Mouse (Mus musculus): ENCODE measurements around the gene Ogfrl1. TPM values are rescaled to one million over a fixed set of nuclear protein-coding genes. Genes with fewer than 3 reads are reported as not detected.

The Ogfrl1 gene
- polyA plus RNA-seq, 1 experiment from 2014 or later = 12.0 TPM

DNA sequence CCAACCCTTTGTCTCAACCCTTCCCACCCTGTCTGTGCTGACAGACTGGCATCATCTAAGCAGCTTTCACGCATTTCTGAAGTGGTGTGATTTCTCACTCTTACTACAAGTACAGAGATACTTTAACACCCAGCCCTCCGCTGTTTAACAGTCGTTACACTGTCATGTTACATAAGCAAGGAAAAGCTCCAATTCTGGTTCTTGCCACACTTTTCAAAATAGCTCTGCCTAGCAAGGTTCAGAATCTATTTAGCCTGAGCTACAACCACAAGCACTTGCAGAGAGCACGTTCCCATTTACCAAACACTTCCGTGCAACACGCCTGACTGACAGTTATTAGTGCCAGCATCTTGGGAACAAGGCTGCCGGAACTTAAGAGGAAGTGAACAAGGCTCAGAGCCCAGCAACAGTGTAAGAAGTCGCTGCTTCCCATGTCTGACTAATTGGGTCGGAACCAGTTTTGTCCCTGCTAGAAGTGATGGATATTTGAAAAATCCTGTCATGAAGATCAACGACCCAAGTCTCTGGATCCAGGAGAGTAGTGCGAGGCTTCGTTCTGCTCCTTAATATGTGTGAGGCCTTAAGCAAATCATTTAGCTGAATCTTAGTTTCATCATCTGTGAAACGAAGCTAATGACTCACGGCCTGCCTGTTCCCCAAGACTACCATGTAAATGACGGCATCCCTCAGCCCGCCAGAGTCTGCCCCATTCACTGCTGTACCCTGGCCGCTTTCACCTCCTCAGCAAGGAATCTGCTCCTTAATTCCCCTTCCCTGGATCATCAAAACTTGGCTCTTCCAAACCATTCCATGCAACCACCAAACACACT lies 17.4 kb downstream of the Ogfrl1 start:
- H3K9me3 ChIP-seq (ENCODE audit: control insufficient read depth, low read length) = no peaks in the 10 kb centered on the region
- H3K36me3 ChIP-seq (ENCODE audit: control insufficient read depth, insufficient read depth, low read length) = no peaks in the 10 kb centered on the region
- H3K4me2 ChIP-seq (ENCODE audit: low read depth, severe bottlenecking) = no peak overlapping the region
- no peak overlapping the region for H3K9ac ChIP-seq (ENCODE audit: low read length)
- no peaks in the 10 kb centered on the region for H3K4me1 ChIP-seq (ENCODE audit: control insufficient read depth, insufficient read depth, low read length)
- ATAC-seq (ENCODE audit: insufficient number of reproducible peaks, low FRiP score, low TSS enrichment, low read depth) = no peak
- DNase-seq (ENCODE audit: low spot score) = no peak
- H3K27ac ChIP-seq (replicated peaks; ENCODE audit: low read depth, low read length) = no peak overlapping the region
- no peak overlapping the region for H3K4me3 ChIP-seq (ENCODE audit: low read depth, low read length)
- no peaks in the 10 kb centered on the region for H3K27me3 ChIP-seq (ENCODE audit: control insufficient read depth, insufficient read depth, low read length)
- WGBS = 75% methylated on average over 17 of the region's 17 CpGs

DNA sequence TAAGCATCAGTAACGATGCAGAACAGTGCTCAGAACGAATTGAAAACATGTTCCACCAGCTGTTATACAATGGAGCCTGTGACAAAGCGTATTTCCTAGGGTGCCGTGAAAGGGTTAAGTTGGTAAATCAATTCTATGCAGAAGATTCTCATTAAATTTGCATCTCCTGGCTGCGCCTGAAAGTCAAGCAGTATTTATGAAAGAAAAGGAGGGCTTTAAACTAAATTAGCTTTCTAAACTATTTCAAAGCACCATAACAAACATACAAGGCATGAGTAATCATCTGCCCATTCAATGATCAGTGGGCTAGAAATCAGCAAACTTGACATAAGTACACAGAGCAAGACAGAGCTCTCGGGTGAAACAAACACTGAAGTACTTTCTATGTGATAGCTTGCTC lies 18.3 kb downstream of the Ogfrl1 start:
- no peak overlapping the region for H3K4me3 ChIP-seq (ENCODE audit: low read depth, low read length)

GRCm38 (mm10) chr1:23377572-23377971 lies 20.0 kb downstream of the Ogfrl1 start:
- no peak overlapping the region for H3K4me2 ChIP-seq (ENCODE audit: low read depth, severe bottlenecking)
- no peak overlapping the region for H3K27ac ChIP-seq (replicated peaks; ENCODE audit: low read depth, low read length)
- H3K36me3 ChIP-seq (ENCODE audit: control insufficient read depth, insufficient read depth, low read length) = no peaks in the 10 kb centered on the region
- no peak overlapping the region for H3K4me3 ChIP-seq (ENCODE audit: low read depth, low read length)
- ATAC-seq (ENCODE audit: insufficient number of reproducible peaks, low FRiP score, low TSS enrichment, low read depth) (no peak), DNase-seq (ENCODE audit: low spot score) (no peak)
- no peaks in the 10 kb centered on the region for H3K27me3 ChIP-seq (ENCODE audit: control insufficient read depth, insufficient read depth, low read length)
- no peak overlapping the region for H3K9ac ChIP-seq (ENCODE audit: low read length)
- WGBS = 89% methylated on average over 13 of the region's 13 CpGs
- H3K9me3 ChIP-seq (ENCODE audit: control insufficient read depth, low read length) = no peaks in the 10 kb centered on the region
- H3K4me1 ChIP-seq (ENCODE audit: control insufficient read depth, insufficient read depth, low read length) = no peaks in the 10 kb centered on the region

More for the DNA sequence above, 18.3 kb downstream of the Ogfrl1 start:
- no peaks in the 10 kb centered on the region for H3K9me3 ChIP-seq (ENCODE audit: control insufficient read depth, low read length)
- H3K27me3 ChIP-seq (ENCODE audit: control insufficient read depth, insufficient read depth, low read length) = no peaks in the 10 kb centered on the region
- no peak overlapping the region for H3K4me2 ChIP-seq (ENCODE audit: low read depth, severe bottlenecking)
- 66% methylated on average over 6 of the region's 6 CpGs for WGBS
- ATAC-seq (ENCODE audit: insufficient number of reproducible peaks, low FRiP score, low TSS enrichment, low read depth) (no peak), DNase-seq (ENCODE audit: low spot score) (no peak)
- no peak overlapping the region for H3K27ac ChIP-seq (replicated peaks; ENCODE audit: low read depth, low read length)
- no peak overlapping the region for H3K9ac ChIP-seq (ENCODE audit: low read length)
- H3K4me1 ChIP-seq (ENCODE audit: control insufficient read depth, insufficient read depth, low read length) = no peaks in the 10 kb centered on the region
- no peaks in the 10 kb centered on the region for H3K36me3 ChIP-seq (ENCODE audit: control insufficient read depth, insufficient read depth, low read length)

DNA sequence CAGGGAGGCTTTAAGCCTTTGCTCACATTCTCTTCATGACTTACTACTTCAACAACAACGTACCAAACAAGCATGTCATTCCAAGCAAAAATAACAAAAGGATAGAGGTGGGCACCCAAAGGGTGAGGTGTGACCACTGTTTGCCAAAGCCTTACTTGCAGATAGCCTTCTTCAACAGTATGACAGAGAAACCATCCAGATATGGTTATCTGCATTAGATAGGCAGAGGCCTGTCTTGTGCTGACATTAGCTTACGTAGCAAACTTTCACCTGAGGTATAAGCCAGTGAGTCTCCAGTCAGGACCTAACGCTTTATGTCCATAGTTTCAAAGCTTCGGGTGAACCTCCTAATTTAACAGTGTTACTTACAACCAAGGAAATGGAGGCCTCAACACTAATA lies 23.4 kb downstream of the Ogfrl1 start:
- Histone ChIP-seq H3K27ac (replicated peaks; ENCODE audit: low read depth, low read length) (no peak overlapping the region), H3K4me3 (ENCODE audit: low read depth, low read length) (no peak overlapping the region), H3K4me2 (ENCODE audit: low read depth, severe bottlenecking) (no peak overlapping the region), H3K36me3 (ENCODE audit: control insufficient read depth, insufficient read depth, low read length) (no peaks in the 10 kb centered on the region), H3K4me1 (ENCODE audit: control insufficient read depth, insufficient read depth, low read length) (no peaks in the 10 kb centered on the region), H3K9me3 (ENCODE audit: control insufficient read depth, low read length) (no peaks in the 10 kb centered on the region), H3K27me3 (ENCODE audit: control insufficient read depth, insufficient read depth, low read length) (no peaks in the 10 kb centered on the region), H3K9ac (ENCODE audit: low read length) (no peak overlapping the region)
- 85% methylated on average over 4 of the region's 4 CpGs for WGBS
- ATAC-seq (ENCODE audit: insufficient number of reproducible peaks, low FRiP score, low TSS enrichment, low read depth) (no peak), DNase-seq (ENCODE audit: low spot score) (no peak)

DNA sequence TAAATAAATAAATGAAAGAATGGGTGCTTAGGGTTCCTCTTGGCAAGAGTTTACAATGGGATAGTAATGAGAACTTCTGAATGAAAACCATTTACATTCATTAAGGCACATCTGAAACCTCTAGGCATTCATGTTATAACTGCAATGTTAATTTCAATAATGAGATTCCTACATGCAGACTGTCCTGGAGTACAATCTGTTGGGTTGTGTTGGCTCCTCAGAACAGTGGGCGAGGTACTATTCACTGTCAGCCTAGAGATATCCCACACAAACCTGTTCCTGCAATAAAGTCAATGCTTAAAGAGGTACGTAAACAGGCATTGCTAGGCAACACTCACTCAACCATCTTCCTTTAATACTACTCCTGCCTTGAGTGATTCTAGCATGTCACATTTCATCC lies 32.0 kb downstream of the Ogfrl1 start:
- Histone ChIP-seq H3K27me3 (ENCODE audit: control insufficient read depth, insufficient read depth, low read length) (no peaks in the 10 kb centered on the region), H3K4me2 (ENCODE audit: low read depth, severe bottlenecking) (no peak overlapping the region), H3K4me3 (ENCODE audit: low read depth, low read length) (no peak overlapping the region), H3K9me3 (ENCODE audit: control insufficient read depth, low read length) (no peaks in the 10 kb centered on the region), H3K4me1 (ENCODE audit: control insufficient read depth, insufficient read depth, low read length) (no peaks in the 10 kb centered on the region), H3K27ac (replicated peaks; ENCODE audit: low read depth, low read length) (no peak overlapping the region), H3K9ac (ENCODE audit: low read length) (no peak overlapping the region), H3K36me3 (ENCODE audit: control insufficient read depth, insufficient read depth, low read length) (no peaks in the 10 kb centered on the region)
- DNase-seq (ENCODE audit: low spot score) (no peak), ATAC-seq (ENCODE audit: insufficient number of reproducible peaks, low FRiP score, low TSS enrichment, low read depth) (no peak)
- 91% methylated on average over 2 of the region's 2 CpGs for WGBS

DNA sequence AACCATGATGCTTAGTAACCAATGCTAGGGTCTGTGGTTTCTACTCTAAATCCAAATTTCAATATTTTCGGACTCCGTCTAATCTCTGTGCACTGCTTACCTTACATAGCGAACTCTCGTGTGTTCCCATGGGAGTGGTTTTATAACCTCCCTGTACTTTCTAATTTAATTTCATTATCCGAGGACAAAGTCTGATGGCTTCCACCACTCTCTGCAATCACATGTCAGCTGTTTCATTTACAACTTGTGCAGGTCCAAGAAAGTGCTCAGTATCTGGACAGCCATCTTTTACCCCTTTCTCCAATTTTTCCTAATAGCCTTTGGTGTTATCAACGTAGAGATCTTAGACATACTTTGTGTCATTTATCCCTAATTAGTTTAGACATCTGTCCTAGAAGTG lies 44.7 kb downstream of the Ogfrl1 start:
- Histone ChIP-seq H3K27me3 (ENCODE audit: control insufficient read depth, insufficient read depth, low read length) (no peaks in the 10 kb centered on the region), H3K9me3 (ENCODE audit: control insufficient read depth, low read length) (no peaks in the 10 kb centered on the region), H3K4me3 (ENCODE audit: low read depth, low read length) (no peak overlapping the region), H3K4me1 (ENCODE audit: control insufficient read depth, insufficient read depth, low read length) (no peaks in the 10 kb centered on the region), H3K9ac (ENCODE audit: low read length) (no peak overlapping the region), H3K36me3 (ENCODE audit: control insufficient read depth, insufficient read depth, low read length) (no peaks in the 10 kb centered on the region), H3K27ac (replicated peaks; ENCODE audit: low read depth, low read length) (no peak overlapping the region), H3K4me2 (ENCODE audit: low read depth, severe bottlenecking) (no peak overlapping the region)
- DNase-seq (ENCODE audit: low spot score) (no peak), ATAC-seq (ENCODE audit: insufficient number of reproducible peaks, low FRiP score, low TSS enrichment, low read depth) (no peak)
- WGBS = 79% methylated on average over 6 of the region's 6 CpGs

DNA sequence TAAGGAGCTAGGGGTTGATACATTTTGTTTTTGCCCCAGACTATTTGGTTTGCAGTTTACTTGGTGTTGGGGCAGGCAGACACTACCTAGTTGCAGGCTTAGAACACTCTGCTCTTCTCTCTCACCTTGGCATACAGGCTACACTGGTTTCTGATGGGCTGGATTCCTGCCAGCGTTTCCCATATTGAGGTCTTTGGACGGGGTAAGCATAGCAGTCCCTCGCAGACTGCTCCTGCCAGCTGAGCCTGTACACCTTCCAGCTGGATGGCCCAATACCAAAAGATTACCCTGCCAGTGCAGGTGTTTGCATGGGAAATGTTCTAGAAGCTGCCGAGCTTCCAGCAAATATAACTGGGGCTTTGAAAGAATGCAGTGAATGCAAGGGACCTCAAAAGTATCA lies 45.8 kb downstream of the Ogfrl1 start:
- Histone ChIP-seq H3K4me3 (ENCODE audit: low read depth, low read length) (no peak overlapping the region), H3K27ac (replicated peaks; ENCODE audit: low read depth, low read length) (no peak overlapping the region), H3K36me3 (ENCODE audit: control insufficient read depth, insufficient read depth, low read length) (no peaks in the 10 kb centered on the region), H3K27me3 (ENCODE audit: control insufficient read depth, insufficient read depth, low read length) (no peaks in the 10 kb centered on the region), H3K9me3 (ENCODE audit: control insufficient read depth, low read length) (no peaks in the 10 kb centered on the region), H3K4me1 (ENCODE audit: control insufficient read depth, insufficient read depth, low read length) (no peaks in the 10 kb centered on the region), H3K9ac (ENCODE audit: low read length) (no peak overlapping the region), H3K4me2 (ENCODE audit: low read depth, severe bottlenecking) (no peak overlapping the region)
- WGBS = 87% methylated on average over 4 of the region's 4 CpGs
- DNase-seq (ENCODE audit: low spot score) = no peak
- no peak for ATAC-seq (ENCODE audit: insufficient number of reproducible peaks, low FRiP score, low TSS enrichment, low read depth)

GRCm38 (mm10) chr1:23345633-23346032 lies 51.9 kb downstream of the Ogfrl1 start:
- no peaks in the 10 kb centered on the region for H3K36me3 ChIP-seq (ENCODE audit: control insufficient read depth, insufficient read depth, low read length)
- H3K4me3 ChIP-seq (ENCODE audit: low read depth, low read length) = no peak overlapping the region
- no peaks in the 10 kb centered on the region for H3K27me3 ChIP-seq (ENCODE audit: control insufficient read depth, insufficient read depth, low read length)
- no peak overlapping the region for H3K27ac ChIP-seq (replicated peaks; ENCODE audit: low read depth, low read length)
- no peaks in the 10 kb centered on the region for H3K9me3 ChIP-seq (ENCODE audit: control insufficient read depth, low read length)
- no peak for ATAC-seq (ENCODE audit: insufficient number of reproducible peaks, low FRiP score, low TSS enrichment, low read depth)
- H3K4me1 ChIP-seq (ENCODE audit: control insufficient read depth, insufficient read depth, low read length) = no peaks in the 10 kb centered on the region
- DNase-seq (ENCODE audit: low spot score) = no peak
- 85% methylated on average over 3 of the region's 3 CpGs for WGBS
- no peak overlapping the region for H3K9ac ChIP-seq (ENCODE audit: low read length)
- no peak overlapping the region for H3K4me2 ChIP-seq (ENCODE audit: low read depth, severe bottlenecking)

GRCm38 (mm10) chr1:23342864-23343263 lies 54.7 kb downstream of the Ogfrl1 start:
- Histone ChIP-seq H3K27me3 (ENCODE audit: control insufficient read depth, insufficient read depth, low read length) (no peaks in the 10 kb centered on the region), H3K4me1 (ENCODE audit: control insufficient read depth, insufficient read depth, low read length) (no peaks in the 10 kb centered on the region), H3K36me3 (ENCODE audit: control insufficient read depth, insufficient read depth, low read length) (no peaks in the 10 kb centered on the region), H3K4me3 (ENCODE audit: low read depth, low read length) (no peak overlapping the region), H3K9me3 (ENCODE audit: control insufficient read depth, low read length) (no peaks in the 10 kb centered on the region), H3K9ac (ENCODE audit: low read length) (no peak overlapping the region), H3K27ac (replicated peaks; ENCODE audit: low read depth, low read length) (no peak overlapping the region), H3K4me2 (ENCODE audit: low read depth, severe bottlenecking) (no peak overlapping the region)
- ATAC-seq (ENCODE audit: insufficient number of reproducible peaks, low FRiP score, low TSS enrichment, low read depth) = no peak
- no peak for DNase-seq (ENCODE audit: low spot score)
- WGBS = 81% methylated on average over 4 of the region's 4 CpGs

All from limb, embryonic 11.5 days (tissue).